Mouse (Mus musculus): ENCODE results near the gene Ccdc115. TPM values are rescaled to one million over a fixed set of nuclear protein-coding genes. Genes with fewer than 3 reads are reported as not detected.

Ccdc115 gene
- polyA plus RNA-seq, 1 experiment from 2014 or later, result 52.6 TPM

DNA sequence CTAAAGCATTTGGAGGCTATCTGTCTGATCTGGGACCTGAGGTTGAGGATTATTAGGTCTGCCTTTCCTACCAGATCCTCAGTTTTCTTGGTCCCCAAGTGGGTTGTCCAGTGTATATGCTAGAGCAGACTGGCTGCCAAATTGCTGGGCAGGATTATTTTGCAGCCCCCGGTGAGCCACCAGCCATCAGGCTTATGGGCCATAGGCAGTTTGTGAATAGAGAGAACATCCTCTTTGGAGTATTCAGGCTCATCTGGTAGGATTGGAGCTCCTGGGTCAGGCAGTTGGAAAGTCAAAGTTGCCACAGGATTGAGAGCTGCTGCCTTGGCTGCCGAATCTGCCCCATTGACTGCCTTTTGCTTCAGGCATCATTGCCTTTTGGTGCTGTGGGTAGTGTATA is 11.0 kb downstream of the Ccdc115 start:
- Histone ChIP-seq H3K4me2 (ENCODE audit: low read depth, severe bottlenecking) (no peak overlapping the region), H3K27ac (replicated peaks; ENCODE audit: low read depth, low read length) (no peak overlapping the region), H3K9ac (ENCODE audit: low read length) (no peak overlapping the region), H3K9me3 (ENCODE audit: control insufficient read depth, low read length) (peaks cover 16% of the 10 kb centered on the region), H3K36me3 (ENCODE audit: control insufficient read depth, insufficient read depth, low read length) (no peaks in the 10 kb centered on the region), H3K27me3 (ENCODE audit: control insufficient read depth, insufficient read depth, low read length) (no peaks in the 10 kb centered on the region), H3K4me3 (ENCODE audit: low read depth, low read length) (no peak overlapping the region), H3K4me1 (ENCODE audit: control insufficient read depth, insufficient read depth, low read length) (no peaks in the 10 kb centered on the region)
- WGBS, result 96% methylated on average over 2 of the region's 2 CpGs
- DNase-seq (ENCODE audit: low spot score) (no peak), ATAC-seq (ENCODE audit: insufficient number of reproducible peaks, low FRiP score, low TSS enrichment, low read depth) (no peak)

DNA sequence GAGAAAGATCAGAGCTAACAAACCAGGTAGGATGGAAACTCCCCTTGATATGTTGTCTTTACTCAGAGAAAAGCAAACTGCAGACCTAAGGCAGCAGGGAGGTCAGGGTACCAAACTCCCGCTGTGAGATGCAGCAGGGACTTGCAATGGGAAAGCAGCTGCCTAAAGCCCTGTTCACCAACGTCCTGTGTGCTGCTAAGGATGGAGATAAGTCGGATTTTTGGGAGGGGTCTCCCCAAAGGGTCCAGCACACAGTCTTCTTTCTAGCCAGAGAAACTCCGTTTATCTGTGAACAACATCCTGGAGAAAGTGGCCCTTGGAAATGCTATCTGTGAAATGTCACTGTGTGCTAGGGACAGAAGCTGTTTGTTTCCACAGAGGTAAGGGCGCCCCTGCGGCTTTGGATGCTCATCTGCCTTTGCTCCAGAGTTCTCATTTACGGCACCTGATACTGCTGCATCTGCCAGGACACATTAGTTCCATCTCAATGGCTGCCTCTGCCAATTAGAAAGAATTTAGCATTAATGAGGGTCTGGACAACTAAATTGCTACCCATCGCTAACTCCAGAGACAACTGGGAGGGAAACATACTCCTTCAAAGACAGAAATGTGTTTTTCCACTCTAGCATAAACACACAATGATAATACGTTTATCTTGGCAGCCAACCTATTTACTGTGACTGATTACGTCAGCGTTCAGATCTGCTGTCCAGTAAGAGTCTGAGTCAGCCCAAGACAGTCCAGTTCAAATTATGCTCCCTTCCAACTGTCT is 40.1 kb downstream of the Ccdc115 start:
- Histone ChIP-seq H3K27ac (replicated peaks; ENCODE audit: low read depth, low read length) (no peak overlapping the region), H3K4me3 (ENCODE audit: low read depth, low read length) (no peak overlapping the region), H3K4me1 (ENCODE audit: control insufficient read depth, insufficient read depth, low read length) (no peaks in the 10 kb centered on the region), H3K27me3 (ENCODE audit: control insufficient read depth, insufficient read depth, low read length) (no peaks in the 10 kb centered on the region), H3K9me3 (ENCODE audit: control insufficient read depth, low read length) (no peaks in the 10 kb centered on the region), H3K36me3 (ENCODE audit: control insufficient read depth, insufficient read depth, low read length) (no peaks in the 10 kb centered on the region), H3K4me2 (ENCODE audit: low read depth, severe bottlenecking) (no peak overlapping the region), H3K9ac (ENCODE audit: low read length) (no peak overlapping the region)
- whole genome bisulfite sequencing, result 49% methylated on average over 11 of the region's 11 CpGs
- no peak for ATAC-seq (ENCODE audit: insufficient number of reproducible peaks, low FRiP score, low TSS enrichment, low read depth)
- DNase-seq (ENCODE audit: low spot score), result no peak

DNA sequence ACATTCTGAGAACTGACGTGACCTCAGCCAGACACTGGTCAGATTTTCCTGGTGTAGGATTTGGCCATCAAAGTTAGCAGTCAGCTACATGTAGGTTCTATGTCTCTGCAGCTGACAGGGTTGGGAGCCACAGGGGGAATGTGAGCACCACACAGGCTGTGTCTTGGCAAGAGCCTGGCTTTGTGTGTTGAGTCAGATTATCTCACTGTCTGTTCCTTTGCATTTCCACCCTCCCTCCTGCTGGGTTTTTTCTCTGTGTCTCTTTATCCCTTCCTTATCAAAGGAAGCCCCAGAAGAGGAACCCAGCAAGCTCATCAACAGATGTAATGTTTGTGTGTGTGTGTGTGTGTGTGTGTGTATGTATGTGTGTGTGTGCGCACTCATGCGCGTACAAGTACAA is 43.2 kb downstream of the Ccdc115 start:
- H3K4me3 ChIP-seq (ENCODE audit: low read depth, low read length), result no peak overlapping the region
- DNase-seq (ENCODE audit: low spot score) (no peak), ATAC-seq (ENCODE audit: insufficient number of reproducible peaks, low FRiP score, low TSS enrichment, low read depth) (no peak)
- H3K27me3 ChIP-seq (ENCODE audit: control insufficient read depth, insufficient read depth, low read length), result no peaks in the 10 kb centered on the region
- 94% methylated on average over 4 of the region's 4 CpGs for WGBS
- H3K36me3 ChIP-seq (ENCODE audit: control insufficient read depth, insufficient read depth, low read length), result no peaks in the 10 kb centered on the region
- H3K9ac ChIP-seq (ENCODE audit: low read length), result no peak overlapping the region
- no peak overlapping the region for H3K4me2 ChIP-seq (ENCODE audit: low read depth, severe bottlenecking)
- no peak overlapping the region for H3K27ac ChIP-seq (replicated peaks; ENCODE audit: low read depth, low read length)
- no peaks in the 10 kb centered on the region for H3K4me1 ChIP-seq (ENCODE audit: control insufficient read depth, insufficient read depth, low read length)
- H3K9me3 ChIP-seq (ENCODE audit: control insufficient read depth, low read length), result no peaks in the 10 kb centered on the region

DNA sequence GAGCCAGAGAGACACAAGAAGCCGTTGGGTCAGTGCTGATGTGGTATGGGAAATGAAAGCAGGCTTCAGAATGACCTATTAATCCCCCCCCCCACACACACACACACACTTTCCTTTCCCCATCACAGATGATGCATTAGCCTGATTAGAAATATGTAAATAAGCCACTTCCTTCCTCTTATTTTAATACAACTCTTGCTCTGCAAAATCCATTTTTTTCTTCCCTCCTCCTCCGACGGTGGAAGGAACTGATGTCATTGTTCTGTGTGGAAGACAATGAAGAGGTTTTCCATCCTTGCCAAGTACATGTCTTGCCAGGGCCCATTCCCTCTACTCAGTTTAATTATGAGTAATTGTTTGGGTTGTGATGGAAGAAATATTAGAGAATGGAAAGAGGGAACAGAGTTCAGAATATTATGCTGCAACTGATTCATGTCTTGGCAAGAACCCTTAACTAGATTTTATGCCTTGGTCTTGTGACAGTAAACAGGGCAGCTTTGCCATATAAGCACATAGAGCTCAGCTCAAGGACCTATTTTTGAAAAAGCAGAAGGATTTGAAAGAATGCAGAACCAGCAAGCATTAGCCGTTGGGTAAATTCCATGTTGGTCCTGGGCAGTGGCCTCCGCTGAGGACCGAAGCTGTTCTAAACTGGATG is 50.1 kb downstream of the Ccdc115 start:
- Histone ChIP-seq H3K9me3 (ENCODE audit: control insufficient read depth, low read length) (no peaks in the 10 kb centered on the region), H3K27ac (replicated peaks; ENCODE audit: low read depth, low read length) (no peak overlapping the region), H3K4me3 (ENCODE audit: low read depth, low read length) (no peak overlapping the region), H3K4me2 (ENCODE audit: low read depth, severe bottlenecking) (no peak overlapping the region), H3K36me3 (ENCODE audit: control insufficient read depth, insufficient read depth, low read length) (no peaks in the 10 kb centered on the region), H3K9ac (ENCODE audit: low read length) (no peak overlapping the region), H3K4me1 (ENCODE audit: control insufficient read depth, insufficient read depth, low read length) (no peaks in the 10 kb centered on the region), H3K27me3 (ENCODE audit: control insufficient read depth, insufficient read depth, low read length) (no peaks in the 10 kb centered on the region)
- 88% methylated on average over 6 of the region's 6 CpGs for WGBS
- ATAC-seq (ENCODE audit: insufficient number of reproducible peaks, low FRiP score, low TSS enrichment, low read depth) (no peak), DNase-seq (ENCODE audit: low spot score) (no peak)

DNA sequence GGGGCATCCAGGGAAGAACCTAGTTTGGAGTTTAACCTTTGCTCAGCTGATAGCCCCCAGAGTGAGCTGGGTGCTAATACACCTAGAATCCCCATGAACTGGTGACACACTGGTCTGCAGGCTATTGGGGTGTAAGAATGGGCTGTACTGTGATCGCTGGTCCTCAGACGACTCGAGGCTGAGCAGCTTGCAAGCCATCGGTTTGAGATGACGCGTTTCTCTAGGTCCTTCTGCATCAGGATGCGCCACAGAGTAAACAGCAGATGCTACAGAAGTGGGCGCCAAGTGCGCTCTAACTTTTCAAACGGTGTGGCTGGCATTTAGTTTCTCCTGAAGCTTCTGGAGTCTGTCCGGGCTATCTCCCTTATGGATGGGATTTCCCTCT is 50.6 kb downstream of the Ccdc115 start:
- ATAC-seq (ENCODE audit: insufficient number of reproducible peaks, low FRiP score, low TSS enrichment, low read depth) (no peak), DNase-seq (ENCODE audit: low spot score) (no peak)
- H3K36me3 ChIP-seq (ENCODE audit: control insufficient read depth, insufficient read depth, low read length), result no peaks in the 10 kb centered on the region
- H3K4me1 ChIP-seq (ENCODE audit: control insufficient read depth, insufficient read depth, low read length), result no peaks in the 10 kb centered on the region
- no peaks in the 10 kb centered on the region for H3K27me3 ChIP-seq (ENCODE audit: control insufficient read depth, insufficient read depth, low read length)
- no peak overlapping the region for H3K9ac ChIP-seq (ENCODE audit: low read length)
- no peak overlapping the region for H3K27ac ChIP-seq (replicated peaks; ENCODE audit: low read depth, low read length)
- no peak overlapping the region for H3K4me2 ChIP-seq (ENCODE audit: low read depth, severe bottlenecking)
- WGBS, result 93% methylated on average over 11 of the region's 11 CpGs
- no peak overlapping the region for H3K4me3 ChIP-seq (ENCODE audit: low read depth, low read length)
- no peaks in the 10 kb centered on the region for H3K9me3 ChIP-seq (ENCODE audit: control insufficient read depth, low read length)

DNA sequence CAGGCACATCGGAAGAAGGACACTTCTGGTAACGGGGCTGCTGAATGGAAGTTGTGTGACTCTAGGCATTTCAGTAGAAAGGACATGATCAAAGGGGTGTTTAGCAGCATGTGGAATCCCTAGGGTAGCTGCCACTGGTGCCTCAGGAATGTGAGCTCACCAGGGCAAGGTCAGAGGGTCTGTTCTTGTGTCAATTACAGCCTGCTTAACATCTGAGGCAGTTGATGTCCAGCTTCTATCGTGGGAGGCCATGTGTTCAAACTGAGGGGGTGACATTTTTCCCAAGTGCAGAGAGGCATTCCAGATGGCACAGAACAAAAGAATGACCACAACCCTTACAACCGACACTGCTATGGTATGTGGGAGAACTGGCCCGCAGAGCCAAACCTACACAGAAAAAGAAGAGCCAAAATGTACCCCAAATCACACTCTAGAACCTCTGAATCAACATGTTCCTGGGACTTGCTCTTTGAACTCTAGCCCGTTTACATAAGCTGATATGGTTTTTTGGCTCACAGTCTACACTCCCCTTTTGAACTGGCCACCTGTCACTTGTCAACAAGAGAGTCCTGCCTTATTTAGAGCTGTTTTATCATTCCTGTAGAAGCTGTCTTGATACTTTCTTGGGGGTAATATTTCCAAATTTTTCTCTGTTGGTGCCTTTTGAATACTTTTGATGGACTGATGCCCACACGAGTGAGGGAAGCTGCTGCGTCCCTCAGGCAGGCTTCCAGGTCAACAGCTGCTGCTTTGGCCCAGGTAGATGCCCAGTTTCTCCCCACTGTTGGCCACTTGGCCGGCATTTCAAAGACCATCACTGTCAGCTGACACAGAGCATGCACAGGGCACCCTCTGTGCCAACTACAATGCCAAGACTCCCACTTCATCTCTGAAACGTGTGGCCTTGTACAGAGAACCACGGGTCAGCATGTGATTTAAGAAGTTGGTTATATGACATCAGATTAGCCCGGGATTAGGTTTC is 51.8 kb downstream of the Ccdc115 start:
- WGBS, result 68% methylated on average over 12 of the region's 12 CpGs
- Histone ChIP-seq H3K4me3 (ENCODE audit: low read depth, low read length) (no peak overlapping the region), H3K9ac (ENCODE audit: low read length) (no peak overlapping the region), H3K9me3 (ENCODE audit: control insufficient read depth, low read length) (no peaks in the 10 kb centered on the region), H3K36me3 (ENCODE audit: control insufficient read depth, insufficient read depth, low read length) (no peaks in the 10 kb centered on the region), H3K4me1 (ENCODE audit: control insufficient read depth, insufficient read depth, low read length) (no peaks in the 10 kb centered on the region), H3K27ac (replicated peaks; ENCODE audit: low read depth, low read length) (no peak overlapping the region), H3K27me3 (ENCODE audit: control insufficient read depth, insufficient read depth, low read length) (no peaks in the 10 kb centered on the region), H3K4me2 (ENCODE audit: low read depth, severe bottlenecking) (no peak overlapping the region)
- no peak for DNase-seq (ENCODE audit: low spot score)
- ATAC-seq (ENCODE audit: insufficient number of reproducible peaks, low FRiP score, low TSS enrichment, low read depth), result no peak

Small RNAs within 50 kb of the gene (microRNA-seq; reads per million reads assigned to microRNA genes)
- gene Mir5103, result 2.4 reads per million

Other genes starting within 250 kb of the Ccdc115 start
- gene Imp4, start 179 bp upstream of the Ccdc115 start, polyA plus RNA-seq (2014; fragmentation: Nextera tagmentation; extraction: Ambion mirVana), result 102 and 118 TPM in 2 replicates
- gene Ptpn18, start 20.1 kb upstream of the Ccdc115 start, polyA plus RNA-seq (2014; fragmentation: Nextera tagmentation; extraction: Ambion mirVana), result 7.6 and 7.9 TPM in 2 replicates
- gene Prss39, start 58.7 kb upstream of the Ccdc115 start, polyA plus RNA-seq (2014; fragmentation: Nextera tagmentation; extraction: Ambion mirVana), result not detected in 2 replicates
- gene Cfc1, start 96.0 kb upstream of the Ccdc115 start, polyA plus RNA-seq (2014; fragmentation: Nextera tagmentation; extraction: Ambion mirVana), result not detected in 2 replicates
- gene Prss40, start 121.3 kb upstream of the Ccdc115 start, polyA plus RNA-seq (2014; fragmentation: Nextera tagmentation; extraction: Ambion mirVana), result not detected in 2 replicates
- 0.05 TPM in 1 of 2 replicates, not detected in the other for gene Amer3, start 140.0 kb upstream of the Ccdc115 start, polyA plus RNA-seq (2014; fragmentation: Nextera tagmentation; extraction: Ambion mirVana)